18 mouse cellular contexts compared by ENCODE assay signal in genomic region chr17:8360876-8361275, GRCm38 (mm10). TPM values are rescaled to one million over a fixed set of nuclear protein-coding genes. Genes with fewer than 3 reads are reported as not detected.
"Had no signal": no experiment of that assay in that cellular context is flagged by ENCODE, and none has a peak within 500 bp of the region (broad histone marks: within the 10 kb centered on the region; RNA-seq: fewer than 3 reads in every experiment).

No protein-coding gene starts in this region.

- H3K27ac ChIP-seq: layer of hippocampus, adult 2 months; limb, embryonic 10.5 days; liver, embryonic 15.5 days; neural tube, embryonic 12.5 days; stomach, embryonic 15.5 days had no signal

- H3K4me2 ChIP-seq: liver, embryonic 11.5 days; liver, embryonic 15.5 days; neural tube, embryonic 12.5 days; stomach, embryonic 15.5 days had no signal

- H3K9ac ChIP-seq: liver, embryonic 15.5 days; neural tube, embryonic 12.5 days; stomach, embryonic 15.5 days had no signal

- H3K27me3 ChIP-seq: neural tube, embryonic 12.5 days; stomach, embryonic 15.5 days had no signal

- H3K9me3 ChIP-seq: limb, embryonic 10.5 days; liver, embryonic 15.5 days; megakaryocyte, embryonic 14.5 days; neural tube, embryonic 12.5 days; stomach, embryonic 15.5 days had no signal

- H3K4me3 ChIP-seq: layer of hippocampus, adult 2 months; limb, embryonic 10.5 days; liver, embryonic 15.5 days; megakaryocyte, embryonic 14.5 days; myocyte; neural tube, embryonic 12.5 days; stomach, embryonic 15.5 days had no signal

- ATAC-seq: lung, postnatal 0 days had no signal

- DNase-seq: kidney, adult 18-20 months; kidney, postnatal 10 days; kidney, postnatal 4 days; lung, adult 2 months; retina, postnatal 1 day; right cerebral cortex, postnatal 4 days; spleen, adult 18-20 months; thymus, adult 2 months; thymus, postnatal 36 days had no signal

- H3K36me3 ChIP-seq: limb, embryonic 10.5 days; liver, embryonic 15.5 days; neural tube, embryonic 12.5 days; stomach, embryonic 15.5 days had no signal

- H3K4me1 ChIP-seq: liver, embryonic 15.5 days; stomach, embryonic 15.5 days had no signal

RNA-seq across cellular contexts. Expression of gene T2, which starts 5.1 kb away (rescaled TPM):
- polyA plus RNA-seq: liver, embryonic 15.5 days had no signal
